Mouse (Mus musculus): ENCODE data around the gene Obox5. TPM values are rescaled to one million over a fixed set of nuclear protein-coding genes. Genes with fewer than 3 reads are reported as not detected.

The Obox5 gene
- not detected in 2 replicates for polyA plus RNA-seq (2012; ENCODE audit: low replicate concordance)

GRCm38 (mm10) chr7:15749831-15750230 is at the start of gene Obox5:
Gene Obox5, plus strand, starts transcription at chr7:15750131.

Other genes with a start within 250 kb of the Obox5 start
- gene Obox3, start 110.2 kb upstream of the Obox5 start, polyA plus RNA-seq (2012; ENCODE audit: low replicate concordance), result not detected in 2 replicates
- gene Obox6, start 89.5 kb downstream of the Obox5 start, polyA plus RNA-seq (2012; ENCODE audit: low replicate concordance), result not detected in 2 replicates
- gene Crx, start 129.8 kb downstream of the Obox5 start, polyA plus RNA-seq (2012; ENCODE audit: low replicate concordance), result not detected in 2 replicates
- not detected in 2 replicates for gene Crxos, start 132.5 kb downstream of the Obox5 start, polyA plus RNA-seq (2012; ENCODE audit: low replicate concordance)
- 179 and 674 TPM in 2 replicates for gene Selenow, start 172.3 kb downstream of the Obox5 start, polyA plus RNA-seq (2012; ENCODE audit: low replicate concordance)
- 399 and 526 TPM in 2 replicates for gene Nop53, start 195.9 kb downstream of the Obox5 start, polyA plus RNA-seq (2012; ENCODE audit: low replicate concordance)
- gene Ehd2, start 217.4 kb downstream of the Obox5 start, polyA plus RNA-seq (2012; ENCODE audit: low replicate concordance), result 1.4 and 4.0 TPM in 2 replicates

All from leukemia stem cell, adult 10-12 weeks (primary cell).